Mouse (Mus musculus) B cell, adult 2 months (primary cell): ENCODE data around the gene Sema4c.
A peak's percentile ranks its signal among the peaks of the same experiment; 100 is the strongest.

Experiments used
- DNase-seq, 2 experiments: peaks; one replicate each; pipeline ENCODE4 v3.0.0; 2022

Sema4c gene

DNA sequence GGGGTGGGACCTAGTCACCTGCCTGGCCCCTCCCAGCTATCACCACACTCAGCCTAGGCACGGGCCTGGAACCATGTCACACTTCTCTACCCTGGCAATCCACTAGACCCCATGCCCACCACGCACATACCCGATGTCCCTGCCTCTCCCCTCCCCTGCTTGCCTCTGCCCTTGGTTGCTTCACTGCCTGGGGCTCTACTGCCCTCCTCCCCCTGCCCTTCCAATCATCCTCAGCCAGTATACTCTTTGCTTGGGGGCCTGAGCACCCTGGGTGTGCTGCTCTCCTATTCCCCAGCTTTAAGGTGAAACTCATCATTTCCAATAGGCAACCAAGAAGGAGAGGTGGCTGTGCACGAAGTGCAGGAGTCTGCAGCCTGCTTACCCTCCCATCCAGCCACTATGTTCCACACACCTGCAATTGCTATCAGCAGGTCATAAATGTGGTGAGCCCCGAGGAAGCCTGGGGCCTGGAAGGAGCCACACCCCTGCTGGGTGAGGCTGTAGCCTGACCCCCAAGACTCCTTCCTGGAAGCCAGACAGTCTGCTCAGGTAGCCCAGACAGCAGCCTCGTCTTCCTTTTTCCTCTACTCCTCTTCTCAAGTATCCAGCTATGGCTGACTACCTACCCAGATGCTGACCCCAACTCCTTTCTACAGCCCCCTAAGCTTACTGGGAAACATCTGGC, 19.0 kb upstream of the Sema4c start:
- no peak for DNase-seq

DNA sequence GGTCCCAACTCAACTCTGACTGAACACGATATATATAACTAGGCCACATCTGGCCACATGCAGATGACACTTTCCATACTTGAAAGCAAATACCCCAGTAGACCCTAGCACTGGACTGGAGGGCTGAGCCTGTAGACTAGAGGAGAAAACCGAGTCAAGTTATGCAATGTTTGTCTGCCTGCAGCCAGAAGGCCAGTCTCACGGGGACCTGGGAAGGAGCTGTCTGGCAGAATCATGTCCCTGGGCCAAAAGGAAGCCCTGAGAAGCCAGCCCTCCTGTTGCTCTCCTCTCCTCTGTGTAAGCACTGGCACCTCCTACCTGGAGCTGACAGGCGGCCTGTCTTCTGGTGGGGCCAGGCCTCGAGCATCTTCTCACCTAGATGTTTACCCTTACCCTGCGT, 17.2 kb upstream of the Sema4c start:
- no peak for DNase-seq

DNA sequence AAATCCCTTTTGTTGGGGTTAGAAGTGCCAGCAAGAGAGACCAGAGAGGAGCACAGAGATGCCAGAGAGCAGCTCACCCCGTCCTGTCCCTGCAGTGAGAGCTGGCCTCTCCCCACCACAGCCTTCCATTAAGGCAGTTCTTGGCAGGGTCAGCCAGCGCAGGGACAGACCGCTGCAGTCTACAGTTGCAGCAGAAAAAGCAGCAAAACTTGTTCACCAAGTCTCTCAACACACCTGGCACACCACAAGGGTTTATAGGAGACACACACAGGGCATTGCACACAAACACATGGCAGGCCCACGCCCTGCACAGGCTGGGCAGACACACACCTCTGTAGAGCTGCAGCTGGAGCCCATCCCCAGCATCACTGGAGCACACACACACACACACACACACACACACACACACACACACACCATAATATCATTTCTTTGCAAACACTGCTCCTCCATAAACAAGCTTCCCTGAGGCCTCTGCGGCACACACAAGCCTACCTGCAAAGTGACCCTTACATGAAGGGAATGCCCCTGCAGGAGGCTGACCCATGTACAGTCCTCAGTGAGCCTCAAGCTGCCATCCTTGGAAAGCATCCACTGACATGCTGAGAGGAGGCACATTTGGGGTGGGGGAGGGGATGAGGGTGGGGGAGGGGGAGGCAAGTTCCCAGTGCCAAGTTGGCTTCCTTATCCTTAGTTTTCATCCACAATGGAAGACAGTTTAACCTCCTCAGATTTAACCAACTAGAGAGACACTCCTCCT, 16.2 kb upstream of the Sema4c start:
- DNase-seq = no peak

DNA sequence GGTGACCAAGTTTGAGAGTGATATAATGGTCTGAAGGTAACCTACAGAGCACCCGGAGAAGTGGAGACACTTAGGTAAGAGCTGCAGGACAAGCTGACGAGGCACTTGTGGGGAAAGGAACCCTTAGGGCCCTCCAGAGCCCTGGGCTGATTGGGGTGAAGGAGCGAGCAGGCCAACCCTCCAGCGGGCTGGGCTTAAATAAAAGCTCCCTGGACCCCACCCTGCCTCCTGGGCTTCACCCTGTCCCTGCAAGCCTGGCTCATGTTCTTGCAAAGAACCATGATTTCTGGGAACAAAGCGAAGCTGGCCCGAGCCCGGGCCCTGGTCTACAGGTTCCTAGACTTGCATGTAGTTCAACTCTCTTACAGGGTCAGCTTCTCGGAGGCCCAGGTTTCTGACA, 15.4 kb upstream of the Sema4c start:
- DNase-seq = no peak

DNA sequence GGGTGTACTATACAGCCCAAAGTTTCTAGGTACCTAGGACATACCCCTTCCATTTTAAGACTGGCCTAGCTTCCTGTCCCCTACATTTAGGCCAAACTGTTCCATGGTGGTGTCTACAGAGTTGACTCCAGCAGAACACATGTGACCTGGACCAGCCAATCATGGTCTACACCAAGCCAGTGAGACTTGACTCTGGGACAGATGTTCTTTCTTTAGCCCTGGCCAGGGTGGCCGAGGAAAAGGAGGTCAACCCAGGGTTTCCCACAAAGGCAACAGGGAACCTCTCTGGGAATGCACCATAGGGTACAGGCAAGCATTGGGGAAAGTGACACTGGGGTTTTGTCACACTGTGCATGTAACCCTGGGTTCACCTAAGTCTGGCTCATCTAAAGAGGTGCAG, 14.6 kb upstream of the Sema4c start:
- no peak for DNase-seq

DNA sequence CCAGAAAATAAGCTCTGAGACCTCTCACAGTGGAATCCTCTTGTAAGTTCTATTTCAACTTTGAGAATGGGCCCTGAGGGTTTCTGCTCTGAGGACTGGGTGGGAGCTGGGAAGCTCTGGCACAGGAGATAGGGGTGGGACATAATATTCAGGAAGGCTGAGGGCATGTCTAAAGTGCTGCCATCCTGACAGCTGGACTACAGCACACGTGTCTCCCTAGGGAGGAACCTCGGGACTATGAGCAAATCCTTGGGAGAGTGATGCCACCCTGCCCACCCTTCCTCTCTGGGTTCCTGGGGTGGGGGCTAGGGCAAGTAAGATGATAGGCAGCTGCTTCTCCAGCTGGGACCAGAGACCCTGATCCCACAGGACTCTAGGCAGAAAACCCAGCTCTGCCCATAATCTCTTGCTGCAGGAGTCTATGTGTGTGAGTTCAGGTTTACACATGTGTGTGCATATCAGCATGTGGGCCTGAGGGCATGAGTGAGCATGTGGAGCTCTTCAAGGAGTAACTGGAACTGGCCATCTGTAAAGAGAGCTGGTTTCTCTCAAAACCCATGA, 14.1 kb upstream of the Sema4c start:
- no peak for DNase-seq

DNA sequence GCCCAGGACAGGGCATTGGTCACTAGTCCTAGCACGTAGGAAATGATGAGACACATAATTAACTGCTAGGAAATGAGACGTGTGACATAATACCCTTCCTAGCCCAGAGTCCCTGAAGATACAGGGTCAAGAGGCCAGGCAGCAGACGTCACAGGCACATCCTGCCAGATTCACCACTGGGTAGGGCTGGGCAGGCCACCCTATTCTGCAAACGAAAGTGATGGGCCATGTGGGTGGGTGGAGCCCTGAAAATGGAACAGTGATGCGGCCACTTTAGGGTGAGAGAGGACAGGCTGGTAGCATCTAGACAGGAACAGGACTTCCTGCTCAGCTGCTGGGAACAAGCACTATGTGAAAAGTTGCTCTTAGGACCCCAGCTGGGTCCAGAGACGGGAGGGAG, 13.5 kb upstream of the Sema4c start:
- DNase-seq = no peak

DNA sequence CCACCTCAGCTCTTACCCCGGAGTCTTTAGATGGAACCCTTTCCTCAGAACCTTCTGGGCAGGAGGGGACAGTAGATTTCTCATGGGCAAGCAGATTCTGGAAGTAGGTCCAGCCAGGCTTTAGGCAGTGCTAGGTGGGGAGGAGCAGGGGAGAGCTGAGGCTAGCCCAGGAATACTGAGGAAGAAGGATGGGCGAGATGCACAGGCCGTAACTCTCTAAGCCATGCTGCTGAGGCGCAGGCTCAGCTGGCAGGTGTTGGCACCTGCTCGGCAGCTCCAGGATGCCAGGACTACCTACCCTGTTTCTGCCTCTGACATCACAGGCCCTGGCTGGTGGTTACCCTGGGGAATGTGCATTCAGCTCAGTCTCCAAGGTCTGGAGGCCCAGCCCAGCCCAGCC, 12.2 kb upstream of the Sema4c start:
- DNase-seq = no peak

DNA sequence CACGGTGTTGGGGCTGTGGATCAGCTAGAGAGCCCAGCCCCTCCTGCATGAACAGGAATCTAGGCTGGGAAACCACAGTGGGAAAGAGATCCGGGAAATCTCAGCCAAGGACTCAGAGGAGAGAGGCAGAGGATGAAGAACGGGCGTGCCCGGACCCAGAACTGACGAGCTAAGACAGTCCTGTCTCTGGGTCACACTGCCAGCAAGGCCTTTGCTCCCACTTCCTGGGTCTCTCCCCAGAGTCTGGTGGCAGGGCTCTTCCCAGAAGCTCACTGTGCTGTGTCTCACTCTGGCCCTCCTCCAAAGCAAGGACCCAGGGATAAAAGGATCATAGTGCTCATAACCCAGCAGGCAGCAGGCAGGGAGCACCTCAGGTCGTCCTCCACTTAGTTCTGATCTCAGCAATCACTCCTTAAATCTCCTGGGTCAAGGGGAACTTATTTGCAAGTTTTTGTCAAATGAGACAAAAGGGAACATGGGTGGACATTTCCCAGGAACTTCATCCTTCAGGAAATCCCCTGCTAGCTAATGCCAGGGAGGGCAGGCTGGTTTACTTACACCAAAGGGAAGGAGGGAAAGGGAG, 11.6 kb upstream of the Sema4c start:
- no peak for DNase-seq

DNA sequence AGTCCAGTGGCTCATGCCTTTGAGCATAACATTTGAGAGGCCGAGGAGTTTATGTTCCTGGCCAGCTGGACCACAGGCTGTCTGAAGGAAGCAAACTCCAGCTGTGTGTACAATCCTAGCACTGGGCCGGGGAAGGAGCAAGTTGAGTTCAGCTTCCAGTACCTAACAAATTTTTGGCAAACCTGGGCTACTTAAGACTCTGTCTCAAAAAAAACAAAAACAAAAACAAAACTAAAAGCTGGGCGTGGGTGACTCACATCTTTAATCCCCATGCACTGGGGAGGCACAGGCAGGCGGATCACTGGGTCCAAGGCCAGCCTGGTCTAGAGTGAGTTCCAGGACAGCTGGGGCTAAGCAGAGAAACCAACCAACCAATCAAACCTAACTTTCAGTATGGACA, 10.6 kb upstream of the Sema4c start:
- no peak for DNase-seq

DNA sequence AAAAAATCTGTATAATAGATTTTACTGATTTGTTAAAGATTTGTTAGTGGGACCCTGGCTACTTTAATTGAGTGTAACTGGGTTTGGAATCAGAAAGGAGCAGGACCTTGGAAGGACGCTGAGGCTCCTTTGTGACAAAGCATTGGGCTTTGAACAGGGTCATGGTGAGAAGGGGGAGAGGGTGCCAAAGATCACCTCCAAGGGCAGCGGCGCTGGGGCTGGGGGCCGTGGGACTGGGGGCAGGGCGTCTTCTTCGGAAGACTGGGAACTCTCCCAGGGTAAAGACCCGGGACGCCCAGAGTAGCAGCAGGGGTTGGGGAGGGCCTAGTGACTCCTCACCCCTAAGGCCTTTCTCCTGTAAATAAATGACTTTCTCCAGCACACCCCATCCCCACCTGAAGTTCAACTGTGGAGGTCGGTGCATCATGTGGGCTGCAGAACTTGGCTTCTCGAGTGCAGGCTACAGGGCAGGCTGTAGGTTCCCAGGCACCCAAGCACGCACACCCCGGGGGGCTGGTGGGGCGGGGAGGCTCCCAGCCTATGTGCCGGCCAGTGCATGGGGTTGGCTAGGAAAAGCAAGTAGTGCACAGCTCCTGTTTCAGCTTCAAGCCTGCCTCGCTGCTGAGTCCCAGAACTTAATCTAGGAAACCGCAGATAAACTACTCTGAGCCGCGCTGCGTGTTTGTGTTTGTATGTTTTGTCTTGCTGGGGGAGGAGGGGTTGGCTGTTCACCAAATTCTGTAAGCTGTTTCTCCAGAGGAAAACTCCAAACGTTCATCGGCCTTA, 9.9 kb upstream of the Sema4c start:
- no peak for DNase-seq

DNA sequence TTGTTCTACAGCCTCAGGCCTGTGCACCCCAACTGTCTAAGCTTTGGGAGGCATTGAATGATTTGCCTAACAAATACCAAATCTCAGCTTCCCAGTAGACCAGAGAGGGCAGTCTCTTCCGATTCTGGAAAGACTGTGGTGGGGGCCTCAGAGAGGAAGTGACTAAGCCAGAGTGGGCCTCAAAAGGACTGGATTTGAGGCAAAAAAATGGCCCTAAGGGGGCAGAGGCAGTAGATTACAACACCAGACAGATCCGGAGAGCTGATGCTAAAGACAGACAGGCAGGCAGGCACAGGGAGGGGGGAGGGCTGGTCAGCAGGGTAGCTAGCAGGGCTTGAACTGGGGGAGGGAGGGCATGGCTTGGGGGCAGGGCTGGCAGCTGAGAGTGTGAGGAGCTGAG, 8.3 kb upstream of the Sema4c start:
- DNase-seq = no peak

DNA sequence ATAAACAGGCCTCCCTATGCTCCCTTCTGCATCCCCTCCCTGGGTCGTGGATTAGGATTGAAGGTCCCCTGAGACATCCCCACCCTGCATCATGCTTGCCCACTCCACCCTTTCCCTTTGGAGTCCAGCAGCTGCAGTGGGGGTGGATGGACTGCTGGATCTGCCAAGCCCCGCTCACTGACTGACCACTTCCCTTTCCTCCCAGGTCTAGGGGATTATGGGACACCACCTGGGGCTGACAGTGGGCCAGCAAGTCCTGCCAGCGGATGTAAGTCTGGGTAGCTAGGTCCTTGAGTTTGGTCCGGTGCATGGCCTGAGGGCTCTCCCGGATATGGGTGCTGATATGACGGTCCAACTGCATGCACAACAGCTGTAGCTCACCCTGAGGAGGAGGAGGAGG, 6.0 kb upstream of the Sema4c start:
- DNase-seq = no peak

DNA sequence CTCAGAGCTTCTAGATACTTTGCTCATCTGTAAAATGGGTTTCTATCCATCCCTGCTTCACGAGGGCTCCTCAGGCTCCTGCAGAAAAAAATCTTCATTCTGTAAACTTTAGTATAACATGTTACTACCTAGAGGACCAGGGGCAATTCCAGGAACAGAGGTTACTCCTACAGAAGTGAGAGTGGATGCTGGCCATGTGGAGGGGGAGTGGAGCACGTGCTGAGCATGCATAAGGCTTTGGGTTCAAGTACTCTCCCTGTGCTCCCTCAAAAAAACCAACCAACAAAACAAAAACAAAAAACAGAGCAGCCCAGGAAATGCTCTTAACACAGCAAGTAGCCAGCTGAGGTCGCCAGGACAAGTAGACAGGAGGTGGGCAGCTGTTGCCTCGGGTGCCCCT, 5.5 kb upstream of the Sema4c start:
- DNase-seq = no peak

DNA sequence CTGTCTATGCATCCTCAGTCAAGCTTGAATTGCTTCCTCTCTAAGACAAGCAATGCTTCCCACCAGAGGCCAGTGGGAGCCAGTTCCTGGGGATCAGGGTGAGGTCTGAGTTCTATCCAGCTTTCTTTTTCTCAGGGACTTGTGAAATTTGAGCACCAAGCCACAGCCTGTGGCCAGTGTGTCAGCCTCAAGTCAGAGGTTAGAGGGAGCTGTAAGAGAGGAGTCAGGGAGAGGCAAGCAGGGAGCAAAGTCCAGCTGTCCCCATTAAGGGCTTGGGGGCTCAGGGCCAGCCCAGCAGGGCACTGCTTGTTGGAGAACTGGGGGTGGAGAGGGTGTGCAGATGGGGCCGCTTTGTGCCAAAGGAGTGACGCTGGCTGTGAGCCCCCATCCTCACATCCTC, 5.0 kb upstream of the Sema4c start:
- DNase-seq = no peak

DNA sequence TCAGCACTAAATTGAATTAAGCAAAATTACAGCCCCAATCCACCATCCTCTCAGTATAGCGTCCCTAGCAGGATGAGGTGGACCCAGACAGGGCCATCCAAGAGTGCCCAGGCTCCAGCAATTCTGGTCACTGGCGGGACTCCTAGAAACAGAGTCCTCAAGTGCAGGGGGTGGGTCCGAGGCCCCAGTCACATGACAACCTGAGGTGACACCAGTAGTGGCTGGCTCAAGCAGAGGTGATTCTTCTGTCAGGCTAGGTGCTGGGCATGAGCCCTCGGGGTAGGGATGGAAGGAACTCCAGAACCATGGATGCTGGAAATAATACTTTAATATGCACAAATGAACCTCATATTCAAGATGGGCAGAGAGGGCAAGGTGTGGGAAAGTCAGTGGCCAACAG, 4.2 kb upstream of the Sema4c start:
- no peak for DNase-seq

DNA sequence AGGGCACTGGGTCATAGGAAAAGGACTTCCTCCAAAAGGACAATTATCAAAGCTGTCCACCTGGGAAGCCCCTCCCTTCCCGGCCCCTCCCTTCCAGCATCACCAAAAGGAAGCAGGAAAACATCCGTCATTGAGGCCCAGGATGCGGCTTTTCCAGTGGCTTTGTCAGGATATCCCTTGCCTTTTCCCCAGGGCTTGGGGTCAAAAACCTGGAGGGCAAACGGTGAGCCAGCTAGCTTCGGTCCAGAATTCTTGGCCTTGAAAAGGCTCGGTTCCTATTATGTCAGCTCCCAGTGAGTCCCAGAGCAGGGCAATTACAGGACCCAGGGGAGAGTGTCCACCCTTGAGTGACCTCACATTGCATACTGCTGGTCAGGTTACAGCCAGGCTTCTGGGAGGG, 2.8 kb upstream of the Sema4c start:
- no peak for DNase-seq

DNA sequence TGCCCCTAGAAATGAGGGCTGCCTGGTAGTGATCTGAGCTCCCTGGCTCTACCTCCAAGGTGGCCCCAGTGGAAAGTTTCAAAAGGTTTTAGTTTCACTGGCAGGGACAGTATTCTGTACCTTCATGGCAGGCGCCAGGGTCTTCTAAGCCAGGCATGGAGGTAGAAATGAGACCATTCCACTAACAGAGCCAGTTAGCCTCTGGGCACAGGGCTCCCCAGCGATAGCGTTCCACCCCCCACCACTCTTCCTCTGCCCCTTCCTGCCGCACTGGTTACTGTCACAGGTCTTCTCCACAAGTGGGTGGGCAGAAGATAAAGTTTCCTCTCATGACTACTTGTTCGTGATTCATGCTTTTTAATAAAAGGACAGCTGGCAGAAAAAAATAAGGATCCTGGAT, 1.7 kb upstream of the Sema4c start:
- no peak for DNase-seq

DNA sequence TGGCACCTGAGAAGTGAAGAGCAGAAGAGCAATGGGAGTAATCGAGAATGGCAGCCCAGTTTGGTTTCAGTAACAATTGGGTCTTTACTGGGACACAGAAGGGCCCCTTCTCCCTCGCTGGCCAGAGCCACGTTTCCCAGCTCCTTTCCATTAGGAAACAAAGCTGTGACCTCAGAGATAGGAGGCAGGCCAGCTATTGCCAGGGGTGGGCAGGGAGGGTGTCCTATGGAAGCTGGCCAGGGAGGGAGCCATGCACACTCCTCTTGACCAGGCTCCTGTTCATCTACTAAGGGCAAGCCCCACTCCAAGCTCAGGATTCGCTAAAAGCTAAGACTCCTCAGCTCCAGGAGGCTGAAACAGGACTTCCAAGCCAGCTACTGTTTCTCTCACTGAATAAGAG, 1.1 kb upstream of the Sema4c start:
- no peak for DNase-seq

DNA sequence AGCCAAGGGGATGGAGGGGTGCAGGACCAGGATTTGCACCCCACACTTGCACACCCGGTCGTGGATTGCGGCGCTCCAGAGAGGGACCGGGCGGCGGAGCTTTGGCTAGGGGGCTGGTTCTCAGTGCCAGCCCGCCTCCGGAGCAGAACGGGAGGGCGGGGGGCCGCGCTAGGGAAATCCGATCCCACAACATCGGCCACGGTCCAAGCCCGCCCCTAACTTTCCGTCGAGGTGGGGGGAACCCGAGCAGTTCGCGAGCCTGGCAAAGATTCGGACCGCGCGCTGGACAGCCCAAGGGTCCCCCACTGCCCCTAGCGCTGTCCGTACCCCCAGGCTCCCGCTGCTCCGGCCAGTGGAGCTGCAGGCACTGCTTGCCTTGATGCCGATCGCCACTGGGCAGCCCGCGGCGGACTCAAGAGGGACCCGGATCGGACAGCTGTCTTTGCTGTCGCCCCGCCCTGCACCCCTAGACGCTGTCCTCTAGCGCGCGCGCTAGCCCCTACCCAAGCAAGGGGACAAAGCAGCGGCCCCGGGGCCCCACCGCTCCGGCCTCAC, 615 bp downstream of the Sema4c start:
- peak in 1 of 2 experiments; percentile 30 for DNase-seq

DNA sequence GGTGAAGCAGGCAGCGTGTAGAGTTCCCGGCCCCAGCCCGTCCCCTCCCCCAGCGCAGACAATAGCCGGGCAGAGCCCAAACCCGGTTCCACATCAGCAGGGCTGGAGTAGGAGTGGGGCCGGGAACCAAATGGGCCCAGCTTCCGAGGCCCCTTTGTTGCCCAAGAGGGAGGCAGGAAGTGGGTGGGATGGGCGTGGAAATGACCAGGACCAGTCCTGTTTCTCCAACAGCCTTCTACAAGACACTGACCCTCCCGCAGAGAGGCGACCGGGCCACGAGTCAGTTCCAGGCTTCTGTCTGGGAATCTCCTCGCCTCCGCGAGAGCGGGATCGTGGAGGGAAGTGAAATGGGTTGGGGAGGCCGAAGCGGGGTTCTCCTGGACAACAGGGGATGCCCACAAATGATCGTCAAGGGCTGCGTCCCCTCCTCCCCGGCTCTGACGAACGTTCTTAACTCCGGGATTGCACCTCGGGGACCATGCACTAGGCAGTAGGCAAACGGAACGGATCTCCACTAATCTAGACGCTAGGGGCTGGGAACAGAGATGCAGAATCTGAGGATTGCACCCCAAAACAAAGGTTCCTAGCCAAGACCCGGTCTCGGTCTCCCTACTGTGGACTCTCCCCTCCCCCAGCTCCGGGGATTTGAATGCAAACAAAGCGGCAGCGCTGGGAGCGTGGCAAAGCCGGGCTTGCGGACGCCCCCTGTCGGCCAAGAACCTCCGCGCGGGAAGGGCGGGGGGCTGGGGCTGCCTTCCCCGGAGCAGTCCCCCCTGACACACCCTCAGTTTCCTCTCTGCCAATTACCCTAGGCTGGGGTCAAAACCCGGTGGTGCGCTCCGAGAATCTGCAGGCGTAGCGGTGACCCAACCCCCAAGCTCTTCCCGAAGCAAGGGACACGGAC, 1.3 kb downstream of the Sema4c start:
- peak; percentile 86 for DNase-seq
